Mouse (Mus musculus) WW6 (cell line): ENCODE measurements around the gene Foxd2.

ENCODE experiments used
- DNase-seq: peaks from one replicate; pipeline ENCODE4 v3.0.0-alpha.2; 2013; ENCODE audit warnings: low read depth, low spot score

The Foxd2 gene

GRCm38 (mm10) chr4:114912705-114913593 is 4.3 kb upstream of the Foxd2 start:
- DNase-seq = no peak

GRCm38 (mm10) chr4:114909602-114910484 is 1.2 kb upstream of the Foxd2 start:
- DNase-seq = no peak

- no peak for DNase-seq
Measured at GRCm38 (mm10) chr4:114907951-114908828, 483 bp downstream of the Foxd2 start.

- DNase-seq = no peak
Measured at GRCm38 (mm10) chr4:114907056-114907917, 1.4 kb downstream of the Foxd2 start.

- DNase-seq = no peak
Measured at GRCm38 (mm10) chr4:114905969-114906680, 2.5 kb downstream of the Foxd2 start.

- no peak for DNase-seq
Measured at GRCm38 (mm10) chr4:114905501-114905900, 3.2 kb downstream of the Foxd2 start.

GRCm38 (mm10) chr4:114903422-114903782 is 5.3 kb downstream of the Foxd2 start:
- DNase-seq = no peak

GRCm38 (mm10) chr4:114902641-114903421 is 5.8 kb downstream of the Foxd2 start:
- DNase-seq = no peak

- DNase-seq = no peak
Measured at GRCm38 (mm10) chr4:114901643-114902351, 6.9 kb downstream of the Foxd2 start.

GRCm38 (mm10) chr4:114900866-114901642 is 7.6 kb downstream of the Foxd2 start:
- no peak for DNase-seq

GRCm38 (mm10) chr4:114899885-114900284 is 8.8 kb downstream of the Foxd2 start:
- no peak for DNase-seq

- DNase-seq = no peak
Measured at GRCm38 (mm10) chr4:114897853-114898252, 10.8 kb downstream of the Foxd2 start.

- DNase-seq = no peak
Measured at GRCm38 (mm10) chr4:114882232-114882631, 26.4 kb downstream of the Foxd2 start.

- DNase-seq = no peak
Measured at GRCm38 (mm10) chr4:114876441-114876972, 32.2 kb downstream of the Foxd2 start.

GRCm38 (mm10) chr4:114869765-114870490 is 38.7 kb downstream of the Foxd2 start:
- no peak for DNase-seq

- no peak for DNase-seq
Measured at GRCm38 (mm10) chr4:114863166-114863565, 45.5 kb downstream of the Foxd2 start.

GRCm38 (mm10) chr4:114858426-114858825 is 50.2 kb downstream of the Foxd2 start:
- no peak for DNase-seq
